Mouse (Mus musculus): ENCODE data around the gene Rusc2. TPM values are rescaled to one million over a fixed set of nuclear protein-coding genes. Genes with fewer than 3 reads are reported as not detected.

Rusc2 gene
- total RNA-seq, 1 experiment from 2014 or later, result 34.8 TPM

- DNase-seq, result no peak
Measured at GRCm38 (mm10) chr4:43384083-43384460, 2.3 kb downstream of the Rusc2 start.

- DNase-seq, result no peak
Measured at GRCm38 (mm10) chr4:43384541-43384940, 2.8 kb downstream of the Rusc2 start.

GRCm38 (mm10) chr4:43386932-43387331 lies 5.2 kb downstream of the Rusc2 start:
- no peak for DNase-seq

- no peak for DNase-seq
Measured at GRCm38 (mm10) chr4:43389390-43389789, 7.6 kb downstream of the Rusc2 start.

DNA sequence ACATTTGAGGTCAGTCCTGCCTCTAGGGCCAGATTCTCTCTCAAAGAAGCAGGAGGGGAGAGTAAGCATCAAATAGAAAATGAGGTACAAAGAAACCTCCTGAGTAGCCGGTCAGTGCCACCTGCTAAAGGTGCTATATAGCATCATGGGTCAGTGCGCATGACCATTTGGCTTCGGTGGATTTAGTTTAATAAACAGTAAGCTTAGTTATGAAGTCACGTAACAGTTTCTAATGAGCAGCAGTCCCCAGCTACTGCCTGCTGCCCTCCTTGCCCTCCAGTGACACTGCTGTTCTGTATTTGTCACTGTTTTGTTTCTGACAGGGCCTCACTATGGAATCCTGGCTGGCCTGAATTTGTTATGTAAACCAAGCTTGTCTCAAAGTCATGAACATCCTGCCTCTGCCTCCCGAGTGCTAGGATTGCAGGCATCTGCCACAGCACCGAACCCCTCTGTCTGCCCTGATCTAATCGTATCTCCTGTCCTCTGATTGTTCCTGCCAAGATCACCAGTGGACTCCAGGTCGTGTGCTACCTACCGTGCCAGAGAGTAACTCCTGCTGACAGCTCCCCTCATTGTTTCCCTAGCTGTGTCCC lies 8.2 kb downstream of the Rusc2 start:
- DNase-seq, result no peak

DNA sequence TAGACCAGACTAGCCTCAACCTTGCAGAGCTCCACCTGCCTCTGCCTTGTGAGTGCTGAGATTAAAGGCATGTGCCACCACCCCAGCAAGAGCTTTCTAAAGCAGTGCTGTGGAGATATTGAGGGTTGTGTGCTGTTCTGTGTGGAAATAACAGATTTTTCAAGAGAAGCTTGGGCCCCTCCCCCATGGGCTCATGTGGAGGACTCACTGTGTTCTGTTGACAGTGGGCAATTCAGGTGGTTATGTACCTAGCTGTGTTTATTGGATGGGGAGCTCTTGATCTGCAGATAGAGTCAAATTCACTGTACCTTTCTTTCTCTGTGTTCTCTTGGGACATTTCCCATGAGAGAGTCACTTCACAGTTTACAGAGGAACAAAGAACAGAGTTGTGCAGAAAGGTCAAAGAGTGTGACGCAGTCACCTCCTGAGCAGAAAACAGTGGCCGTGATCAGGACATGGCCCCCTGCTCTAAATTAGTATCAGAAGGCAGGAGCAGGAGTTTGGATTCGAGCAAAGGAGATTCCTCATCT lies 9.8 kb downstream of the Rusc2 start:
- no peak for DNase-seq

- DNase-seq, result peak; percentile 80
Measured at GRCm38 (mm10) chr4:43394345-43394891, 12.6 kb downstream of the Rusc2 start.

DNA sequence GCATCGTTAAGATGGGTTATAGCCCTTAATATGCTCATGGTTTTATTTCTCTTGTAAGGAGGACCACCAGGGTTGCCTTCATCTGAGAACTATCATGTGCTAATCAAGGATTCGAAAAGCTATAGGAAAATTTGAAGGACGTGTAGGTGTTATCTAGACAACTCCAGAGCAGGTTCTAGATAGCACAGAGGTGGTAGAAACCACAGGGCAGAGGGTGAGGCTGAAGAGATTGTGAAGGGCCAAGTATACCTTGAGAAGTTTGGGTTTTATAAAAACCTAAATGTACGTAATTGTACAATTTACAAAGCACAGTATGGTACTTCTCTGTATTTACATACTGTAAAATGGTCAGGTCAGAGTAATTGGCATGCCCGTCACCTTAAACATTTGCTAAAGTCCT lies 13.4 kb downstream of the Rusc2 start:
- no peak for DNase-seq

GRCm38 (mm10) chr4:43395836-43396235 lies 14.1 kb downstream of the Rusc2 start:
- DNase-seq, result no peak

DNA sequence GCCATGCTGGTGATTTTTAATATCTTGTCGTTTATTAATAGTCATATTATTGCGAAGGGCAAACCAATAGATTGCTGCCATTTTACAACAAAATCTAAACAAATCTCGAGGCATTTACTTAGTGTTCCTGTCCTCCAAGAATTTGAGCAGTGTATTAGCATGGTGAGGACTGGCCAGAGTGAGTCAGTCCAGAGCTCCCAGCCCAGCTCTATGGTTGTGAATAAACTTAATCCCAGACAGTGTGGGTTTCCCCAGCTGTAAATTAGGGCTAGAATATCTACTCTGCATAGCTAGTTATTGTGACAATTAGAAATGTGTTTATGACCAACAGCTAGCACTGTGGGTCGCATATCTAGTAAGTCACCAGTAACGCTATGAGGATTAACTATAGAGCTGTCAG lies 14.6 kb downstream of the Rusc2 start:
- DNase-seq, result no peak

DNA sequence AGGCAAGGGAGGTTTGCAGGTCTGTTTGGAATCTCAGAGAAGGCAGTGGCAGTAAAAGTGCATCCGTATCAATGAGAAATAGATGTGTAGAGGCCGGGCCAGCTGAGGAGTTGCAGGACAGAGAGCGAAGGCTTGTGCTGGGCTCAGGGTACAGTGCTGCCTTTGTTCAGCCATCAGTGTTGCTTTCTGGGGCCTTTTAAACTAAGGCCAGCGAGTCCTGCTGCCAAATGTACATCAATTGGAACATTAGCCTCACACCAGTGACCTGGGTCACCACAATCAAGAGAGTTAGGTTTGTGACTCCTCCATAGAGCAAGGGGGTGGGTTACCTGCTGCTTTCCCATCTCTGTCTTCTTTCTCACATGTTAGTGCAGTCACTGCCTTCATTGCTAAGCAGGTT lies 16.2 kb downstream of the Rusc2 start:
- no peak for DNase-seq

GRCm38 (mm10) chr4:43398829-43399331 lies 17.1 kb downstream of the Rusc2 start:
- DNase-seq, result peak; percentile 86

DNA sequence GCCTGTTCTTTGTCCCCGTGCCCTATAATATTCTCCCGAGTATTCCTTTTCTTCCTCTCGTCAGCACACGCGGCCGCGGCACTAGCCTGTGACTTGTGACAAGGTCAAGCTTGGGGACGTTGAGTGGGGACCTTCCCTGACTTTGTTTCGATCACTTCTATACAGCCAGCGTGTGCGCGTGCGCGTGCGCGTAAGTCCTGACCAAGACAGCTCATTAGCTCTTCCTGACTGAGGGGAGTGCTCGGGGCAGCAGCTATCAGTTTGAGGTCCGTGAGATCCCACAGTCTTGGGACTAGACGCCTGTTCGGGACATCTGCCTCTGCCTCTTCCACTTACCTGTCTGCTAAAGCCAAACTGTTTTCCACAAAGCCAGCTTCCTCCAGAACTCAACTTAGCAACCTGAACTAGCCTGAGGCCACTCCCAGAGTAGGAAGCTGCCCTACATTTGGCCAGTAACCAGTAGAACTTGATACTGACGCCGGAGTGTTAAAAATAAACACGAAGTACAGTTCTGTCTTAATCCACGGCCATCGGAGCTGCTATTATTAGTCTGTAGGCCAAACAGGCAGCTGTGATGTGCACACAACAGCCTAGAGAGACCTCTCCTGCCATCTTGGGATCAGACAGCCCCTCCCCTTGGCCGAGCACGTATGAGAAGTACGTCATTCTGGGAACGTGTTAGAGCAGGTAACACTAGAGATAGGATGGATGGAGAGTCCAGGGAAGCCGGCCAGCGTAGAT lies 17.8 kb downstream of the Rusc2 start:
- DNase-seq, result no peak

DNA sequence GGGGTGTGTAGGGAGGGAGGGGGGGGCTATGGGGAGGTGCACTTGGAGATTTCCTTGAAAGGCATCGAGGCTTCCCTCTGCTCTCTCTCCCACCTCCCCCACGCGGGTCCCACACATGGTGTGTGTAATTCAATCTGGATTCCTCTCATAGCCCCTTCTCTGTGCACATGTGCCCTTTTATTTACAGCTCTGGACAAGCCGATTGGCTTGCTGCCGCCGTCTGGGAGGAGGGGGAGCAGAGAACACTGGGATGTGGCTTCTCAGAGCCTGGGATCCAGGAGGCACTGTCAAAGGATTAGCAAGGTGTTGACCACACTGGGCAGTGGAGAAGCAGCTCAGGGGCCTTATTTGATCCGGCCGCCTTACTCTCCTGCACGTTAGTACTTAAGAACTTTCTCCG lies 19.2 kb downstream of the Rusc2 start:
- no peak for DNase-seq

- DNase-seq, result no peak
Measured at GRCm38 (mm10) chr4:43401486-43401885, 19.7 kb downstream of the Rusc2 start.

DNA sequence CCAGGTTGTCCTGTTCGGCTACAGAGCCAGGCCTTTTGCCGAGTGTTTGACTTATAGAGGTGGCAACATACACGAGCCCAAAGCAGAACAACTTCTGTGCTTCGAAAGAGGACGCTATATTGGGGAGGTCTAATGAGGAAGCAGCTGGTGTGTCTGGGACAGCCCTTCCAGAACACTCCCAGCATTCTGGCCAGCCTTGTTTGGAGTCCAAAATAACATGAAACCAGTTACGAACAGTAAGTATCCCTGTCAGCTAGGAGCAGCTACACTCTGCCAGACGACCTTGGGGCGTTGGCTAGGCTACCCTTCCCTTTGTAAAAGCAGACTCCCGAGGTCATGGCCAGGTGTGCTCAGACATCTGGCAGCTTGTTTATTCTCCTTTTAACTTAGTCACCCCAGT lies 20.4 kb downstream of the Rusc2 start:
- DNase-seq, result peak; percentile 69

- DNase-seq, result no peak
Measured at GRCm38 (mm10) chr4:43404697-43405096, 22.9 kb downstream of the Rusc2 start.

DNA sequence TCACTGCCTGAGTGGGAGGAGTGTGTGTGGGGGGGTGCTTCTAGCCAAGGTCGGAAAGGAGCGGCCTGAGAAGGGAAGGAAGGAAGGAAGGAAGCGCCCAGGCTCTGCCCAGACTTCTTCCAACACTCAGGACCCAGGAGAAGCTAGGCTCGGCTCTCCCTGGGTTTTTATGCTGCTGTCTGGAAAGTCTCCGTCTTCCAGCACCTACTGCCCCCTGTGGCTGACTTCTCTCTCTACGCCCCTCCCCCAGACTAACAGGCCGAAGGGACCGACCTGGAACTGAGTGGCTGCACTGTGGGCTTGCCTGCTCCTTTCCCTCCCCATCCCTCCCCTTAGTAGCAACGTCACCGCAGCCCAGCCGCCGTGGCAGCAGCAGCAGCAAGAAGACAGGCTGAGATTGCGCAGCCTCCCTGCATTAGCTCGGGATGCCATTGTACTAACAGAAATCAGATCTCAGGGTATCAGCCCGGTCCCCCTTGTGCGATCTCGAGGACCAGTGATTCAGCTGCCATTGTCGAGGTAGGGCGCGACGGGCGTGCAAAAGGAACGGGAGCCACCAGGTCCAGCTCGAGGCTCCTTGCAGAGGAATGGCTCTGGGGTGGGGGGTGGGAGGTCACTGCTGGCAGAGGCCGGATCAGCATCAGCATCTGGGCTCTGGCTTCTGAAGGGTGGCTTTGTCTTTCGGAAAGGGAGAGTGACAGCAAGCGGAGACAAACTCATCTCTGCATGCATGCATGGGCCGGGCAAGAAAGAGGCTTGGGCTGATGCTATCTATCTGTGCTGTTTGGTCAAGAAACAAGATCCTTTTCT lies 24.6 kb downstream of the Rusc2 start:
- DNase-seq, result peak; percentile 90

GRCm38 (mm10) chr4:43407071-43407920 lies 25.5 kb downstream of the Rusc2 start:
- no peak for DNase-seq

DNA sequence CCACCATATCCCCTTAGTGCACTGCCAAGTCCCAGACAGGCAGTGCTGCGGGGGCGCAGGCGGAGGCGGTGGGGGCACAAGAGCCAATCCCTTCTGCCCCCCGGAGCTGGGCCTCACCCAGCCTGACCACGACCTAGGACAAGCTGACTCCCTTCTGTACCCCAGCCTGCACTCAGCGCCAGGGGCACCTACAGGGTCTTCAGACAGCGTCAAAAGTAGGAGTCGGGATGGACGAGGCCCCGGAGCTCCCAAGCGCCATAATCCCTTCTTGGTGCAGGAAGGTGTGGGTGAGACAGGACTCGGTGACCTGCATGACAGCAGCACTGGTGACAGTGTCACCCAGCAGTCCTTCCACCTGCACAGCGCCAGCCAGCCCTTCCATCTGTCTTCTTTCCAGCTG lies 33.0 kb downstream of the Rusc2 start:
- no peak for DNase-seq

DNA sequence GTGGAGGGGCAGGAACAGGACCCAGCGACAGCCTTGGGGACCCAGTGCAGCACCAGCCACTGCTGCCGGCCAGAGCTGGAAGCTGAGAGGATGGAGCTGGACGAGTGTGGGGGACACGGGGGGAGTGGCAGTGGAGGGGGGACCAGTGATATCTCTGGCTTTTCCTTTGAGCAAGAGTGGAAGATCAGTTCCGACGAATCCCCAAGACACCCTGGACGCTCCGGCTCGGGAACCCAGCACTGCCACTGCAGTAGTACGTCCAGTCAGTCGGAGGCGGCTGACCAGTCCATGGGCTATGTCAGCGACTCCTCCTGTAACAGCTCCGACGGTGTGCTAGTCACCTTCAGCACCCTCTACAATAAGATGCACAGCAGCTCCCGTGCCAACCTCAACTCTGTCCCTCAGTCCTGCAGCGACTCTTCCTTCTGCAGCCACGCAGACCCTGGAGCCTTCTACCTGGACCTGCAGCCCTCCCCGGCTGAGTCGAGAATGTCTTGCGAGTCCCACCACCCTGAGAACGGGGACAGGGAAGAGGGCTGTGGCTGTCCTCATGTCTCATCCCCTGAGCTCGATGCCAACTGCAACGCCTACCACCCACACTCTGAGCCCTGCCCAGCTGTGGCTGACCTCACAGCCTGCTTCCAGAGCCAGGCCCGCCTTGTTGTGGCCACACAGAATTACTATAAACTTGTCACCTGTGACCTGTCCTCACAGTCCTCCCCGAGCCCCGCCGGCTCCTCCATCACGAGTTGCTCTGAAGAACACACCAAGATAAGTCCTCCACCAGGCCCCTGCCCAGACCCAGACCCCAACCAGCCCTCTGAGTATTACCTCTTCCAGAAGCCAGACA lies 33.7 kb downstream of the Rusc2 start:
- no peak for DNase-seq
